Mouse (Mus musculus) right cerebral cortex, postnatal 25 days (tissue): ENCODE measurements at regions not wholly inside any gene's neighbourhood (a gene's known extent, or its start where the extent isn't known, plus 50 kb on each side); places are given as distances from the start of the nearest gene placed in this dataset.

ENCODE experiments used
- DNase-seq: peaks from one replicate; pipeline ENCODE4 v3.0.0; 2022

DNA sequence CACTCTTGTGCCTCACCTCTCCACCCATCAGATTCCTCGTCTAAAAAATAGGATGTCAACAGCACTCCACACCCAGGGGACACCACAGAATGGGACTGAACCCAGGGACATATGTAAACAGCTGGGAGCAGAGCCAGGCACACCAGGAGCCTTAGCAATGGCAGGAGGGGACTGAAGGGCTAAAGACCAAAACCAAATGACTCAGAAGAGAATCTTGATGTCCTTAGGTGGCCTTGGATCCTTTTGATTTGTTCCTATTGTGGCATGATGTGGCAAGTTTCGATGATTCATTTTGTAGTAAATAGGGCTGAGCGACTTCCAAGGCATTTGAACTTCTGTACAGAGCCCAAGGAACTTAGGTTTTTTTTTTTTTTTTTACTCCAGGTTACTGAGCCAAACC, 233.4 kb downstream of the Snx10 start:
- no peak for DNase-seq

DNA sequence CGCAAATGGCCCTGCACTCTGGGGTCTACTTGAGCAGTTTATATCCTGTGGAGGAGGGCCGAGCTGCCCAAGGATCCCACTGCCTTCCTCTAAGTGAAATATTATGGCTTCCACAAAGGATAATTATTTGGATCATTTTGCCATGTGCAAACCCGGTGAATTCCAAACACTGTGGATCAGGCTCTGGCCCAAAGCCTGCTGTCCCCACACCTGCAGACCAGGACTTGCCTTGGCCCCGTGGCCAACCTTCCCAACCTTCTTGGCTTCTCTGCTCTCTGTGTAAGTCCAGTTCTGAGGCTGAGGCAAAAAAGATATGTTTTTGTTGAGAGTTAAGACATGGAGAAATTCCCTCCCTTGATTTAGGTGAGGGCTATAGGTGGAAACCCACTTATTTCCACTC, 234.0 kb downstream of the Snx10 start:
- no peak for DNase-seq

DNA sequence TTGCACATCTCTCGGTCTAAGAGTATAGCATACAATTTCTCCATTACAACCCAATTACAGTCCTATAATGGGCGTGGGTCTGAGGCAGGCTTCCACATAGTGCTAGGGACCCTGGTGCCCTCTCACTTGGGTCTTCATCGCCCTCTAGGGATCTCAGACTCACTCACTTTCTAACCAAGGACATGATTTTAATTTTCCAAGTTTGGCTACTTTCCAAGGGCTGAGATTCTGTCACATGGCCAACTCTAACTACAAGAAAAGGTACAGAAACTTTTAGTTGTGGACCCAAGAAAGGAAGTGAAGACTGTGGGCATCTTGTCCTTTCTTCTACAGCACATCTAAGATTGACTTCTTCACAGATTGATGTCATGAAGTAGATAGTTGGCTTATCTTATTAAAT, 235.1 kb downstream of the Snx10 start:
- no peak for DNase-seq

DNA sequence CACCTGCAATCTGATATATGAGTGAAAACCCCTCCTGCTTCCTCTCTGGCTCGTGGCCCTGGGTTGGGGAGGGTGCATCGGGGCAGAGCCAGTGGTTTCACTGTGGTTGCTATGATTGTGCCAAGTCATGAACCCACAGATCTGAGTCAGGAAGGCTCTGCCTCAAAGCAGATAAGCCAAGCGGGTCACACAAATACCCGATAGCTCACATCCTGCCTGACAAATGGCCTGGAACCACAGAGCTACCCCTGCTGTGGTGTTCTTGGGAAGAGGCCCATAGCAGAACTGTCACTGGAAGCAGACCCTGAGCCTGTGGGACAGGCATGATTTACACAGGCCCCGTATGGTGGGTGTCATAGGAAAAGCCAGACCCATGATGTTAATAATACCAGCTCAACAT, 236.7 kb downstream of the Snx10 start:
- no peak for DNase-seq

DNA sequence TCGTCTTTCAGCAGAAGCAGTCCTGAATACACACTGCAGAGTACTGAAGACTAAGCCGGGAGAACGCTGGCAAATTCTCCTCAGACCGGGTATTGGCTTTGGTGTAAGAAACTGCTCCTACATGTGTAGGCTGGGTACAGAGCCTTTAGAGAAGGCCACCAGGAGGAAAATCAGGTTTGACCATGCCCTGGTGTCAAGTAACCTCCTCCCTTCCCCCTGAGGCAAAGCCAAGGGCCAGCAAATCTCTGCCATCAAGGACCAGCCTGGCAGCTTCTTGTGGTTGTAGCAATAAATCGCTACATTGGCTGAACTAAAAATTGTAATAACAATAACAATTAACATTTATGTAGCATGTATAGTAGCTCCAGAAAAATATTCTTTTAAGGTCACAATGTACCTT, 237.8 kb downstream of the Snx10 start:
- DNase-seq, result no peak

DNA sequence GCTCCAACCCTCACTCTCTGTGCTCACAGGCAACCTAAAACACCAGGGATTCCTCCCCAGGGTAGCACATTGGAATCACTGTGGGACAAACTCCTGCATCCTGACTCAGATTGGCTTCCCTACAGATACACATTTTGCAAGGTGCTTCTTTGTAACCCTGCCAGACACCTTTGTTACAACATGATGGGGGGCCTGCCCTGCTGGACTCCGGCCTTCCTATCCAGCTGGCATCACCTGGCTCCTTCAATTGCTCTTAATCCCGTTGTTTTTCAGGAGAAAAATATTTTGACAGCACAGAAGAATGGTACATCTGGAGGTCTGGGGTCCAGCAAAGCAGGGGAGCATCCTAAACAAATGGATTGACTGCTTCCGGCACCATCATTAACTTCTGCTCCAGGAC, 242.8 kb downstream of the Snx10 start:
- DNase-seq, result no peak

DNA sequence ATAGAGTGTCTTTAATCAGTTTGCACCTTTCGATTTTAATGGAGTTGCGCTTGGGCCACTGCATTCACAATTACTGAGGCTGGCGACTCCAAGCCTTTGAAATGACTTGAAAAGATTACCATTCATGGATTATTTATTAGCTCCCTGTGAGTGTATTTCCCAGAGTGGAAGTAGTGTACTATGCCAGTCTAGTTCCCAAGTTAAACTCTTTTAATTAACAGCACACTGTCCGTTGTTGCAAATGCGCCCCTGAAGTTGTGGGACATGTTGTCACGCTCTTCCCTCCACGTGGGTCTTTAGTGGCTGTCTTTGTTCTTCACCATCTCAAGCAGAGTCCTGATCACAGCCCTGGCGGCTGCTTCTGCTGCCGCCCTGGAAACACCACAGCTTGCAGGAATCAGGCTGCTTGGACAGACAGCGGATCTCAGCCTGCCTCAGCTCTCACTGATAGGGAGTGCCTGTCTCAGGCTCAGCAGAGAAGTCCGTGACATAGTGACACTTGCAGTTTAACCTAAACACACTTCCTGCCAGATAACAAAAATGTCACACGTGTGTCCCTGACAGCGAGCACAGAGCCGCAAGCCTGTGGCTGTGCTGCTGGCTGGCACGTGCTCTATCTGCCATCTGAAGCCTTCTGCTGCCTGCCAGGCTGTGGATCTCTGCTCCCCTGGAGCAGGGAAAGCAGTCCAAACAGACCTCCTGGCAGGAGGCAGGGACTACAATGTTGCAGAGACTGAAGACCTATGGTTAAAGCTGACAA, 244.1 kb downstream of the Snx10 start:
- DNase-seq, result peak; percentile 40

DNA sequence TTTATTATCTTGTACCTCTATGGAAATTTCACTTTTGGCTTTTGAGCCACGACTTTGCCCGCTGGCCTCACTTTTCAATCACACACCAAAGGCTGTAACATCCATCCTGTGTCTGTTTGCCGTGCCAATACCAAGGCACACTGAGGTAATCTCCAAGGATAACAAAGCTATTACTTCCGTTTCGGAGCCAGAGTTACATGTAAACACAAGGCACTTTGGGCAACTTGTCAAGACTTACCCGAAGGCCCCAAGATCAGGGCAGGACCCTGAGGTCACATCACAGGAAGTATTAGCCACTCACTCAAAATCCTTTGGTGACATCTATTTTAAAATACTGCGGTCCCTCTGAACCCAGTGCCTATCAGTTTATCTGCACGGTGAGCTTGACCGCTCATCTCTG, 241.3 kb downstream of the Skap2 start:
- no peak for DNase-seq

DNA sequence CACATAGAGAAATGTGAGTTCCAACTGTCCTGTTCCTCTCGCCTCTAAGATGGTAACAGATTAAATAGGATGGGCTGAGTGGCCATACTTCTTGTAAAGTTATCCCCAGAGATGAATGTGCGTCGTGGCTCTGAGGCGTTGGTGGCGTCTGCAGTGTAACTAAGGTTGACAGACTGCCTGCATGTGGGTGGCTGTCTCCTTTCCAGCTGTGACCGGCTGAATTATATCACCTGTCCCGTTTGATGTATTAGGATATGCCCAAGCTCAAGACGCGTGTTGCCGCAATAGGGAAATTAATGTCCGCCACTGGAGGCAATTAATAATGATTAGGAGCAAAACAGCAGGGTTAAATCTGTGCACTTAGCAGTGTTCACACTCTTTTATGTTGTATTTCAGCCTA, 240.9 kb downstream of the Skap2 start:
- no peak for DNase-seq

DNA sequence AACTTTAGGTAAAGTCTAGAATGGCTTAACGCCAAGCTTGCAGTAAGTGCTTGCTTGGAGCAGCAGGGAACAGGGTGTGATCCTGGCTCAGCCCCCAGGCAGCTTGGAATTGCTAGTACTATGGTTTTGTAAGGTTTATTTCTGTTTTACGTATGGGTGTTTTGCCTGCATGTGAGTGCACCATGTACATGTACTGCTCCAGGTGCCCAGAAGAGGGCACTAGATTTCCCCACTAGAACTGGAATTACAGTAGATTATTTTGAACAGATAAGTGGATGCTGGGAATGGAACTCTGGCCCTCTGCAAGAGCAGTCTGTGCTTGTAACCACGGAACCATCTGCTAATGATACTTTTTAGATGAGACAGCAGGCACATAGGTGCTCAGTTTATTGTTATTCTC, 237.6 kb downstream of the Skap2 start:
- DNase-seq, result no peak

DNA sequence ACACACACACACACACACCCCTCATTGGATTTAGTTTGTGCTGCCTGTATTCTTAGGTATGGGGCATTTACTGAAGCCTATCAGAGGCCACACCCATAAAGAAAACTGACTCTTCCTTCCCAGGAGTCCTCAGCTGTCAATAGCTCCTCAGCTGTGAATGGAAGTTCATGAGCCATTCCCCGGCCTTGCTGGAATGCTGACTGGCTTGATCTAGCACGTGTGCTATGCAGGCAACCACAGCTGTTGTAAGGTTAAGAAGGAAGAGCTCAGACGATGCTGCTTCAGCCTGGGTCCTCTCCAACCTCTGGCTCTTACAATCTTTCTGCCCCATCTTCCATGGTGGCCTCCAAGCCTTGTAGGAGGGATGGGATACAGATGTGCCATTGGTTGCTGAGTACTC, 226.7 kb downstream of the Skap2 start:
- no peak for DNase-seq

DNA sequence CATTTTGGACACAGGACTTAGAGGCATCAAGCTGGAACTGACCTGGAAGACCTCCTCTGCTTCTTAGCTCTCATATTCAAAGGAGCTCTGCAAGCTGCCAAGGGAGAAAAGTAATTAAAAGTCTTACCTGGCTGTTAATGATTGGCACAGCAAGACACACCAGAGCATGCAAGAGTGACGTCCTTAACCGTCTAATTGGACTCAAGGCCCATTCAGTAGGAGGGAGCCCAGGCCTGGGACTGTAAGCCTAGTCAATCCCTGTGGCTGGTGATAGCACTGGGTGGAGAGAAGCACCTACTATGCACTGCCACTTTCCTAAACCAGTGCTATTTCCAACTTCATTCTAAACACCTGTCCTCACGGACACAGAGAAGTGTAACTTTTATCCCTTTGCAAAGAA, 225.5 kb downstream of the Skap2 start:
- no peak for DNase-seq

DNA sequence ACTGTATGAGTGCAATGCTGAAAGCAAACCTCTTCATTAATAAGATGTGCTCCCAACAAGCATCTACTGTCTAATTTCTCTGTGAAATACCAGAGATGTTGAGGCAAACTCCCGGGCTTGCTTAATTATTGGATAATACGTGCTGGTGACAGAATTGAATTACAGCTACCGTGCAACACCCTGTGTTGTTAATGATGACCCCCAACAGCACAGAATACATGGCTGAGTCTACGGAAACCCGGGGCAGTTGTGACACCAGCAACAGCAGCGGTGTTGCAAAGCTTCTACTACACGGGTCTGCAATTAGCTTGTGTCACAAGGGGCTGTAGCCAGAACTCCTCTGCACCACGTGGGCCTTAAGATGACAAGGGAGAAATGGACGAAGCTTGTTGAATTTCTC, 224.2 kb downstream of the Skap2 start:
- DNase-seq, result no peak

DNA sequence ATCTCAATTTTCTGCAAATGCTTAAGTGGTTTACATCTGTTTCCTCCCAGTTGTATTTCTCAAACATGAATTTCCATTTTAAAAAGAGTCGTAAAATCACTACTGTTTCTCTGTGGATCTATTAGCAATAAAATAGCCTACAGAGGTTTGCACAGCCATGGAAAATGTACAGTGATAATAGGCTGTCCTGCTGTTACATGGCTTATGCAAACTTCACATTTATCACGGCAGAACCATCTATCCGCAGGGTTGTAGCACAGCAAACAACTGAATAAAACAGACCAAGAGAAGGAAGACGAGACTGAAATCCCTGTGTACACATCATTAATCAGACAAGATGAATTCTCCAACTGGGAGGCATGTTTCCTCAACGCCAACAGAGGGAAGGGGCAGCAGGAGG, 222.1 kb downstream of the Skap2 start:
- no peak for DNase-seq

DNA sequence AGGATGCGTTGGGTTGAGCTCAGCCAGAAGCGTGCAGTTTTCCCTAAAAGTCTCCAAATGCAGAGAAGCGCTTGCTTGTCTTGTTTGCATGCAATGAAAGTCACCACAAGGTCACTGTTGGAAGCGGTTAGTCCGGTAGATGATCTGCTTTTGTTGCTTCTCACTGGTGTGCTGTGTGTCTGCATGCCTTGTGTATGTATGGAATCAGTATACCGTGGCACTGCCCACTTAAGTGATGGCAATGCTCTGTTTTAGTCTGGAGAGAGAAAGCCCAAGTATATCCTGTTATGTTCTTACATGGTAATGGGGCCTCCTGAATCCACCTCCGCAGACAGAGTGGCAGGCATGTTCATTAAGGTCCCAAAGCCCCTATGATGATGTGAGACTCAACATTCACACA, 221.7 kb downstream of the Skap2 start:
- DNase-seq, result no peak

DNA sequence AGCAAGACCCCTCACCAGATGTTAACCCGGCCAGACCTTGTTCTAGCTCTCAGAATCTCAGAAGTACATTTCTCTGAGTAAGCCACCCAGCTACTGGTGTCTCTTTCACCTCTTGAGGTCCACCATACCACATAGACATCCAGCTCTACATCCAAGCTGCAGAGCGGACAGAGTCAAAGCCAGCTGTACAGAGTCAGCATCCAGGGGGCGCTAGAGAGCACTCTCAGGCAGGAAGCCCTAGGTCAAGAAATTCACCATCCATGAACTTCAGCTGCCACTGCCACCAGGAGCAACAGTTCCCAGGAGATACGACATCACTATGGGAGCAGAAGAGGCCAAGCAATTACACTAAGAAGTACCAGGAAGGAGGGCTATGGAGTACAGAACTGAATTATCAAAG, 217.0 kb downstream of the Skap2 start:
- DNase-seq, result no peak

DNA sequence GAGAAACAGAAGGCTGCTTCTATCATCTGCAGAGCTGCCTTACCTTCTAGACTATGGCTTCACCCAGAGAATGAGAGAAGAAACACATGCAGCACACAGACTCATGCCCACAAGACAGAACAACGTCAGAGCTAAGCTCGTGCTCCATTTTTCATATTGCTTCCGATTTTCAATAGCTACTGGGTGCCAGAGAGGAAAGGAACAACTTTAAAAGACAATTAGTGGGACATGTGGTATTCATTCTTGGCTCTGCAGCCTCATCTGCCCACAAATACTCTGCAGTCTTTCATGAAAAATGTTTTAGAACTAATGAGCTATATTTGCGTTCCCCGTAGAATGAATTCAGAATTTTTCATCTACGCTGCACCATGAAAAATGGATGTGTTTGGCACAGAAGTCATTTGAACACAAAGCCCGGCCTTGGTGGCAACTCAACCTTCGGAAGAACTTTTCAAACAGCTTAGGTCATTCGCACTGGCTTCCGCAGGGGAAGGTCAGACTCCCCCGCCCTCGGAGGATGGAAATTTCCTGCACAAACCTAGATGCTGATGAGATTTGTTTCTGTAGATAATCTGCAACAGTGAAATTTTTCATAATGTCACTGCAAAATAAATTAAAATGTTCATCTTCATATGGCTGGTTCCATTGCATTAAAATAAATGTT, 213.6 kb downstream of the Skap2 start:
- peak; percentile 11 for DNase-seq

DNA sequence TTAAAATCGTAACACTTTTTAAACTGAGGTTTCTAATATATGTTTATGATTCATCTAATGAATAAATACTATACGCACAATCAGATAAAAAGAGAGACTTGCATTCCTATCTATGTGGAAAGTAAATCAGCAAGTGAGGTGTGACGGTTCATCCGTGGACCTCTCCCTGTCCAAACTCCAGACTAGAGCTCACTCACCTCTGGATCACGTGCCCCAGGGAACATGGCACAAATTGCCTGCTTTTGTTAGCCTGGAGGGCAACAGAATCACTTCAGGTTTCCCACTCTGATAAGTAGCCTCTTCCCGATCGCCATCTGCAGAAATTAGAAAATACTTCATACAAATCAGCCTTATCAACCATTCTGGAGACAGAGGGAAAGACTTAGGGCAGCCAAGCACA, 206.7 kb downstream of the Skap2 start:
- DNase-seq, result no peak
